Mouse (Mus musculus) T-helper 17 cell (primary cell): ENCODE results near the gene Kif1a.

Experiments used
- in situ Hi-C, 2 experiments: fragments of 300-600 bp; cut with MboI, MseI; formaldehyde crosslinking; loops; 1 replicate in 1 of 2; 2 replicates in 1 of 2; pipeline ENCODE4 v1.15.1; 2025; ENCODE audit warnings: high pct_unique_total_duplicates in 2 of 2

Kif1a gene

GRCm38 (mm10) chr1:93026600-93026999, 75.2 kb downstream of the Kif1a start:
- in situ Hi-C loops: loop anchor here in 1 of 2 experiments (10.0 kb wide), 1 partner anchor 432 kb away; the partner anchor contains the start of gene Olfr1411

GRCm38 (mm10) chr1:93020602-93021001, 81.1 kb downstream of the Kif1a start:
- in situ Hi-C loops: loop anchor here in 1 of 2 experiments (5.0 to 25.0 kb wide), 3 partner anchors 57 to 1158 kb away; partner anchors contain the start of gene Olfr1411

GRCm38 (mm10) chr1:93018716-93019115, 83.0 kb downstream of the Kif1a start:
- in situ Hi-C loops: loop anchor here in 1 of 2 experiments (25.0 kb wide), 1 partner anchor 1156 kb away; no protein-coding TSS in a partner anchor

- in situ Hi-C loops: loop anchor here in 1 of 2 experiments (25.0 kb wide), 1 partner anchor 1153 kb away; no protein-coding TSS in a partner anchor
Observed at GRCm38 (mm10) chr1:93015136-93015535, 86.6 kb downstream of the Kif1a start.

- in situ Hi-C loops: loop anchor here in 1 of 2 experiments (25.0 kb wide), 1 partner anchor 1152 kb away; no protein-coding TSS in a partner anchor
Observed at GRCm38 (mm10) chr1:93014460-93014859, 87.3 kb downstream of the Kif1a start.

- in situ Hi-C loops: loop anchor here in 1 of 2 experiments (25.0 kb wide), 1 partner anchor 1151 kb away; no protein-coding TSS in a partner anchor
Observed at GRCm38 (mm10) chr1:93013367-93013766, 88.4 kb downstream of the Kif1a start.

- in situ Hi-C loops: loop anchor here in 1 of 2 experiments (25.0 kb wide), 1 partner anchor 1150 kb away; no protein-coding TSS in a partner anchor
Observed at GRCm38 (mm10) chr1:93012103-93012585, 89.6 kb downstream of the Kif1a start.

GRCm38 (mm10) chr1:93010731-93011130, 91.0 kb downstream of the Kif1a start:
- in situ Hi-C loops: loop anchor here in 1 of 2 experiments (25.0 kb wide), 1 partner anchor 1148 kb away; no protein-coding TSS in a partner anchor

GRCm38 (mm10) chr1:93009196-93009595, 92.6 kb downstream of the Kif1a start:
- in situ Hi-C loops: loop anchor here in 1 of 2 experiments (25.0 kb wide), 1 partner anchor 1147 kb away; no protein-coding TSS in a partner anchor

GRCm38 (mm10) chr1:93006061-93006460, 95.7 kb downstream of the Kif1a start, which contains the start of gene Aqp12:
Gene Aqp12, plus strand, starts transcription at chr1:93006334.
- in situ Hi-C loops: loop anchor here in 1 of 2 experiments (25.0 kb wide), 1 partner anchor 1144 kb away; no protein-coding TSS in a partner anchor

- in situ Hi-C loops: no loop called here
Observed at GRCm38 (mm10) chr1:92992880-92993279, 108.9 kb downstream of the Kif1a start.

GRCm38 (mm10) chr1:92992214-92992855, 109.4 kb downstream of the Kif1a start:
- in situ Hi-C loops: no loop called here

- in situ Hi-C loops: no loop called here
Observed at GRCm38 (mm10) chr1:92989891-92990290, 111.9 kb downstream of the Kif1a start.

GRCm38 (mm10) chr1:92988894-92989293, 112.9 kb downstream of the Kif1a start:
- in situ Hi-C loops: no loop called here

- in situ Hi-C loops: no loop called here
Observed at GRCm38 (mm10) chr1:92984999-92985398, 116.8 kb downstream of the Kif1a start.

- in situ Hi-C loops: no loop called here
Observed at GRCm38 (mm10) chr1:92982931-92983605, 118.7 kb downstream of the Kif1a start.

- in situ Hi-C loops: no loop called here
Observed at GRCm38 (mm10) chr1:92981056-92981845, 120.5 kb downstream of the Kif1a start.

- in situ Hi-C loops: no loop called here
Observed at GRCm38 (mm10) chr1:92979073-92979602, 122.6 kb downstream of the Kif1a start.

- in situ Hi-C loops: no loop called here
Observed at GRCm38 (mm10) chr1:92978645-92979044, 123.1 kb downstream of the Kif1a start.

GRCm38 (mm10) chr1:92976141-92976566, 125.6 kb downstream of the Kif1a start:
- in situ Hi-C loops: no loop called here

- in situ Hi-C loops: no loop called here
Observed at GRCm38 (mm10) chr1:92972854-92973253, 128.9 kb downstream of the Kif1a start.
